Mouse (Mus musculus) lung, adult 2 months (tissue): ENCODE measurements at regions not wholly inside any gene's neighbourhood (a gene's known extent, or its start where the extent isn't known, plus 50 kb on each side); places are given as distances from the start of the nearest gene placed in this dataset.

Source experiments
- DNase-seq: peaks from one replicate; pipeline ENCODE4 v3.0.0; 2022
- H3K4me1 ChIP-seq: fragments of 200-500 bp; 2 replicates; pipeline ENCODE4 v1.6.1; 2011; ENCODE audit warnings: low read length; ENCODE audit not compliant: control insufficient read depth, insufficient read depth
- H3K4me3 ChIP-seq: fragments of 200-500 bp; replicated peaks from 2 replicates; pipeline ENCODE3; 2011; ENCODE audit warnings: low read depth, mild to moderate bottlenecking, control low read depth, low read length; ENCODE audit errors: extremely low read depth
- CTCF ChIP-seq: fragments of 200-500 bp; IDR thresholded peaks from 2 replicates; pipeline ENCODE4 v1.5.1; 2011; ENCODE audit warnings: mild to moderate bottlenecking, low read length, control low read depth; ENCODE audit not compliant: insufficient read depth
- POLR2A ChIP-seq: fragments of 200-500 bp; IDR thresholded peaks from 2 replicates; pipeline ENCODE4 v1.6.1; 2011; ENCODE audit warnings: low read depth, mild to moderate bottlenecking, control low read depth, low read length, borderline replicate concordance; ENCODE audit errors: extremely low read depth
- WGBS: fragments of 180-500 bp; shearing (Covaris S2); methylation state at CpG from one replicate; pipeline ENCODE4 v1.1.7; 2018; 5-methylcytosine and 5-hydroxymethylcytosine counted together

- WGBS = 88% methylated on average over 2 of the region's 2 CpGs
- TF ChIP-seq POLR2A = no peak
- no peak for TF ChIP-seq CTCF
- DNase-seq = no peak
- Histone ChIP-seq H3K4me1 (no peaks in the 10 kb centered on the region), H3K4me3 (no peak overlapping the region)
Measured at GRCm38 (mm10) chr2:146646973-146647282, 134.8 kb upstream of the Ralgapa2 start.

GRCm38 (mm10) chr2:146661346-146661745, 149.2 kb upstream of the Ralgapa2 start:
- no peaks in the 10 kb centered on the region for H3K4me1 ChIP-seq
- no peak for DNase-seq
- WGBS = 76% methylated on average over 3 of the region's 3 CpGs
- no peak overlapping the region for H3K4me3 ChIP-seq
- no peak for TF ChIP-seq CTCF
- no peak for TF ChIP-seq POLR2A

GRCm38 (mm10) chr2:146672761-146673160, 160.6 kb upstream of the Ralgapa2 start:
- Histone ChIP-seq H3K4me1 (no peaks in the 10 kb centered on the region), H3K4me3 (no peak overlapping the region)
- 74% methylated on average over 2 of the region's 2 CpGs for WGBS
- TF ChIP-seq POLR2A (no peak), CTCF (no peak)
- DNase-seq = no peak

DNA sequence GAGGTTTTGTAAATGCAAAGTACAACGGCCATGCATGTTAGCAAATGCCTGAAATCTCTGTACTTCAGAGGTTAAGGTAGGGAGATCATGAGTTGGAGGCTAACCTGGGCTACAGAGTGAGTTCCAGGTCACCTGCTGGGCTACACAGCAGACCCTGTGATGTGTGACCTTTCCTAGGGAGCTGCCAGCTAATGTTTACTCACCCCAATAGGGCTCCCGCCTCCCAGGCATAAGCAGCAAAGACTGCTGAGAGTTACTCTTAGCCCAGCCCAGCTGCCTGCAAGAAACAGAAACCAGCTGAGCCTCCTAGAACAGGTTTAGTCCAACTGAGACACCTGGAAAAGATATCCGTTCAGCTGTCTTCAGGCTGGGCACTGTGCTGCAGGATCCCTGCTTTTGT, 169.8 kb upstream of the Ralgapa2 start:
- TF ChIP-seq CTCF (no peak), POLR2A (no peak)
- 47% methylated on average over 3 of the region's 3 CpGs for WGBS
- Histone ChIP-seq H3K4me1 (no peaks in the 10 kb centered on the region), H3K4me3 (no peak overlapping the region)
- no peak for DNase-seq

DNA sequence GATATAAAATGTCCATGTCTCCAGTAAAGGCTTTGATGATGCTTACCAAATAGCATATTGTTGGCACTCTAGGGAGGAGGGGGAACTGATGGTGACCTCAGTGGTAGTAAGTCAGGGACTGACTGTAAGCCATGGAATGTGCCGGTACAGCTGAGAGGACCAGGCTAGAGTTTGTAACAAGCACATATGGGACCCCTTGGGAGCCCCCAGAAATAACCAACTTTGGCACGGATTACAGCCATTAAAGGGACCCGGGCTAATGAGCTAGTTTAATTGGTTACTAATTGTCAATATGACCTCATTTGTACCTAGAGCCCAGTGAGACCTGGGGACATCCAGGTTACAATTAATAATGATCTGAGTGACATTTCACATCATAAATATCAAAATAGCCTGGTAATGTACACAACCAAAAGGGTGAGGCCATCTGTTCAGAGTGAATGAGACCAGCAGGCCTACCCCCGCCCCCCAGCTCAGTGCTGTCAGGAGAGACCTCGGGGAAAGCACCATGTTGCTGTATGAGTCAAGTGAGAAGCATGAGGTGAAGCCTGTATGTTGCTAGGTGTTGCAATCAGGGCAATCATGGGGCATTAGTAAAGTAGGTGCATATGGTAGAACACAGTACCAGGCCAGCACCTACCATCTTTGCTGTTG, 169.7 kb upstream of the Kiz start:
- Histone ChIP-seq H3K4me3 (no peak overlapping the region), H3K4me1 (no peaks in the 10 kb centered on the region)
- WGBS = 76% methylated on average over 5 of the region's 5 CpGs
- TF ChIP-seq CTCF = no peak
- TF ChIP-seq POLR2A = no peak
- no peak for DNase-seq

DNA sequence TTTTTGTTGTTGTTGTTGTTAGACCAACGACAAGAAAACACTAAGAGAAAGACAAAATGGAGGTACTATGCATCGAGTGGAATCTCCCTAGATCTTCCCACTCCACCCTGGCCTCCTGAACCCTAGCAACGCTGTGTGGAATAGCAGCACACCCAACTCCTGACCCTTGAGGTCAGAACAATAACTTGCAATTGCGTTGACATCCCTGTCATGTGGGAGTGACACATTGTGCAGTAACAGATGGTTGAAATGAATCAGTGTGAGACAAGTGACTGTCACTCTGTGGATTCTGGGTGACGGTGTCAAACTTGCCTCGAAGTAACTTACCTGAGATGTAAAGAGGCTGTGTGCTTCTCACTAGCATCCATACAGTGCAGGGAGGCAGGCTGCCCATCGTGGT, 167.1 kb upstream of the Kiz start:
- Histone ChIP-seq H3K4me1 (no peaks in the 10 kb centered on the region), H3K4me3 (no peak overlapping the region)
- TF ChIP-seq CTCF = no peak
- no peak for TF ChIP-seq POLR2A
- 61% methylated on average over 7 of the region's 7 CpGs for WGBS
- DNase-seq = no peak

DNA sequence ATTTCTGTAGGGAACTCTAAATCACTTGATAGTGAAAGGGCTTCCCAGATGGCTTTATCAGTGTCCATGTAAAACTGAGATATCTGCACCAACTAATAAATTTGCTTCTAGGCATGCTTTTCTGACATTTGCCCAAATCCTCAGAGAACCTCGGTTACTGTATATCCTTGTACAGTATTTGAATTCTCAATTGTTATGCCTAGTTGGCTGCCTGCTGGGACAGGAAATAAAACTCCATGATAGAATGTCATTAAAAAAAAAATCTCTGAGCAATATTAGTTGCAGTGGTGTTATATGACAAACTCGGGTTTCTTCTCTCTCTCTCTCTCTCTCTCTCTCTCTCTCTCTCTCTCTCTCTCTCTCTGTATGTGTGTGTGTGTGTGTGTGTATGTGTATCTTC, 162.2 kb upstream of the Kiz start:
- no peak for TF ChIP-seq POLR2A
- TF ChIP-seq CTCF = no peak
- Histone ChIP-seq H3K4me3 (no peak overlapping the region), H3K4me1 (no peaks in the 10 kb centered on the region)
- no peak for DNase-seq
- WGBS = 37% methylated on average over 2 of the region's 2 CpGs

DNA sequence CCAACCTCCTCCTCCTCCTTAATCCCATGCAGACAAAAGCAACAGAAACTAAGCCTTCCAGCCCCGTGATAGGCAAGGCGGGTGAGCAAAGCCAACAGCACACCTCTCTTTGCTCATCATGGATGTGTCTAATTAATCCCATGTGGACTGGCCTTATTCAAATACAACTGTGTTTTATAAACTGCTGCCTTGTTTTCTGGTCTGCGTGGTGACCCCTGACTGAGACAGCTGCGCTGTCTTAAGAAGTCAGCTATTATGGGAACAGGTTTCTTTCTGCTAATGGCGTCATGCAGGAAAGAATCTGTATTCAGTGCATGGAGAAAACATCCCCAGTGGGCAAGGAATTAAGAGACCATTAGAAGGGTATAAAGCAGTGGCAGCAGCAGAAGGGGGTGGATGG, 161.6 kb upstream of the Kiz start:
- H3K4me1 ChIP-seq = no peaks in the 10 kb centered on the region
- no peak for TF ChIP-seq CTCF
- TF ChIP-seq POLR2A = no peak
- 62% methylated on average over 5 of the region's 5 CpGs for WGBS
- no peak overlapping the region for H3K4me3 ChIP-seq
- DNase-seq = no peak

- 89% methylated on average over 2 of the region's 2 CpGs for WGBS
- DNase-seq = no peak
- no peak for TF ChIP-seq CTCF
- no peak for TF ChIP-seq POLR2A
- Histone ChIP-seq H3K4me3 (no peak overlapping the region), H3K4me1 (no peaks in the 10 kb centered on the region)
Measured at GRCm38 (mm10) chr2:146696277-146696676, 159.4 kb upstream of the Kiz start.

- DNase-seq = no peak
- Histone ChIP-seq H3K4me1 (no peaks in the 10 kb centered on the region), H3K4me3 (no peak overlapping the region)
- WGBS = 79% methylated on average over 4 of the region's 4 CpGs
- TF ChIP-seq POLR2A (no peak), CTCF (no peak)
Measured at GRCm38 (mm10) chr2:146696727-146697126, 158.9 kb upstream of the Kiz start.
